Mouse (Mus musculus) gastrocnemius, adult 2 months (tissue): Measurements from ENCODE around the gene Dusp2. TPM values are rescaled to one million over a fixed set of nuclear protein-coding genes. Genes with fewer than 3 reads are reported as not detected.

Experiments
- DNase-seq: peaks from one replicate; pipeline ENCODE4 v3.0.0; 2022
- H3K27ac ChIP-seq: fragments of 200-600 bp; 2 replicates; pipeline ENCODE4 v1.8.1; 2022; ENCODE audit warnings: mild to moderate bottlenecking
- H3K4me3 ChIP-seq: fragments of 200-600 bp; 2 replicates; pipeline ENCODE4 v1.8.1; 2022; ENCODE audit warnings: mild to moderate bottlenecking, moderate library complexity
- CTCF ChIP-seq: fragments of 200-600 bp; IDR thresholded peaks from 2 replicates; pipeline ENCODE4 v1.8.1; 2022; ENCODE audit warnings: antibody characterized with exemption, mild to moderate bottlenecking, moderate library complexity
- intact Hi-C: fragments of 180-260 bp; cut with DNase I; formaldehyde crosslinking; loops from one replicate; pipeline ENCODE4 v1.15.1; 2025
- total RNA-seq, 2 experiments: library from RNA; stranded (reverse); gene quantifications; 2 replicates each; pipeline ENCODE4 v1.2.3; 2021

Gene Dusp2
- total RNA-seq, 2 experiments from 2014 or later, result 0.59 to 1.2 TPM

- intact Hi-C loops, result no loop called here
- no peak overlapping the region for H3K4me3 ChIP-seq
Measured at GRCm38 (mm10) chr2:127353881-127354280, 17.9 kb downstream of the Dusp2 start.

GRCm38 (mm10) chr2:127362459-127363281 lies 26.7 kb downstream of the Dusp2 start, which contains the start of gene Adra2b:
Gene Adra2b (plus strand): TSS chr2:127363208.
- DNase-seq, result peak; percentile 85
- peak within 1 kb of the TSS; percentile 69 for H3K27ac ChIP-seq
- intact Hi-C loops, result loop anchor here (2.0 kb wide), 2 partner anchors 68 to 90 kb away; no protein-coding TSS in a partner anchor

More at GRCm38 (mm10) chr2:127353881-127354280, 17.9 kb downstream of the Dusp2 start:
- H3K27ac ChIP-seq, result no peak overlapping the region
- DNase-seq, result no peak
- TF ChIP-seq CTCF, result no peak

GRCm38 (mm10) chr2:127363282-127363652 lies 27.3 kb downstream of the Dusp2 start:
- intact Hi-C loops, result loop anchor here (2.0 kb wide), 2 partner anchors 68 to 90 kb away; no protein-coding TSS in a partner anchor
- Histone ChIP-seq H3K4me3 (peak overlapping the region; percentile 66), H3K27ac (peak overlapping the region; percentile 69)
- TF ChIP-seq CTCF, result no peak
- DNase-seq, result no peak

More at GRCm38 (mm10) chr2:127362459-127363281, 26.7 kb downstream of the Dusp2 start, which contains the start of gene Adra2b:
- peak within 1 kb of the TSS; percentile 66 for H3K4me3 ChIP-seq
- peak; percentile 67 for TF ChIP-seq CTCF

- TF ChIP-seq CTCF, result no peak
- no peak for DNase-seq
- peak overlapping the region; percentile 66 for H3K4me3 ChIP-seq
- intact Hi-C loops, result loop anchor here (2.0 kb wide), 2 partner anchors 67 to 89 kb away; no protein-coding TSS in a partner anchor
- peak overlapping the region; percentile 69 for H3K27ac ChIP-seq
Measured at GRCm38 (mm10) chr2:127363696-127364095, 27.7 kb downstream of the Dusp2 start.

GRCm38 (mm10) chr2:127364452-127364851 lies 28.5 kb downstream of the Dusp2 start:
- no peak for DNase-seq
- TF ChIP-seq CTCF, result no peak
- H3K4me3 ChIP-seq, result peak overlapping the region; percentile 66
- H3K27ac ChIP-seq, result no peak overlapping the region
- intact Hi-C loops, result no loop called here

- Histone ChIP-seq H3K4me3 (no peak overlapping the region), H3K27ac (no peak overlapping the region)
- intact Hi-C loops, result no loop called here
- no peak for DNase-seq
- TF ChIP-seq CTCF, result no peak
Measured at GRCm38 (mm10) chr2:127367126-127367820, 31.3 kb downstream of the Dusp2 start.

- DNase-seq, result no peak
- peak overlapping the region; percentile 40 for H3K4me3 ChIP-seq
- TF ChIP-seq CTCF, result no peak
- H3K27ac ChIP-seq, result peak overlapping the region; percentile 57
- intact Hi-C loops, result no loop called here
Measured at GRCm38 (mm10) chr2:127369703-127370376, 33.9 kb downstream of the Dusp2 start.

GRCm38 (mm10) chr2:127370561-127371483 lies 34.9 kb downstream of the Dusp2 start:
- DNase-seq, result no peak
- intact Hi-C loops, result no loop called here
- TF ChIP-seq CTCF, result no peak
- peak overlapping the region; percentile 40 for H3K4me3 ChIP-seq
- peak overlapping the region; percentile 69 for H3K27ac ChIP-seq

GRCm38 (mm10) chr2:127371484-127371861 lies 35.5 kb downstream of the Dusp2 start:
- Histone ChIP-seq H3K4me3 (no peak overlapping the region), H3K27ac (peak overlapping the region; percentile 12; the same call in 1 of the 2 replicates)
- intact Hi-C loops, result no loop called here
- DNase-seq, result no peak
- no peak for TF ChIP-seq CTCF

- intact Hi-C loops, result no loop called here
- no peak for DNase-seq
- TF ChIP-seq CTCF, result no peak
- Histone ChIP-seq H3K4me3 (no peak overlapping the region), H3K27ac (peak overlapping the region; percentile 46; the same call in 1 of the 2 replicates)
Measured at GRCm38 (mm10) chr2:127372082-127372481, 36.1 kb downstream of the Dusp2 start.

- no peak for TF ChIP-seq CTCF
- DNase-seq, result no peak
- H3K4me3 ChIP-seq, result no peak overlapping the region
- intact Hi-C loops, result no loop called here
- no peak overlapping the region for H3K27ac ChIP-seq
Measured at GRCm38 (mm10) chr2:127374131-127374530, 38.2 kb downstream of the Dusp2 start.
